Comparison of ENCODE assay signal across 27 mouse cellular contexts in genomic region chr9:104678571-104678970, GRCm38 (mm10).
DNase-seq lines count a peak whose midpoint lies in the region; ATAC-seq and TF ChIP-seq lines count a peak whose summit lies in the region.
"Had no signal": no experiment of that assay in that cellular context is flagged by ENCODE, and none has a peak within 500 bp of the region (broad histone marks: within the 10 kb centered on the region; RNA-seq: fewer than 3 reads in every experiment).

No protein-coding gene starts in this region.

- no peaks in the 10 kb centered on the region for H3K36me3 ChIP-seq in liver, adult 2 months (ENCODE audit: control insufficient read depth, insufficient read depth, low read length)
- H3K36me3 ChIP-seq in liver, embryonic 12.5 days: no peaks in the 10 kb centered on the region
- no peaks in the 10 kb centered on the region for H3K36me3 ChIP-seq in kidney, postnatal 0 days (ENCODE audit: insufficient read depth, low read length)
- H3K36me3 ChIP-seq in embryonic facial prominence, embryonic 10.5 days (replicated peaks): no peaks in the 10 kb centered on the region
- H3K36me3 ChIP-seq: embryonic facial prominence, embryonic 15.5 days; forebrain, embryonic 12.5 days; heart, embryonic 12.5 days; hindbrain, embryonic 10.5 days; hindbrain, embryonic 15.5 days; limb, embryonic 10.5 days; limb, embryonic 15.5 days; midbrain, embryonic 12.5 days; neural tube, embryonic 12.5 days had no signal

- WGBS in liver, adult 2 months: 19% methylated on average over 3 of the region's 3 CpGs
- 86% methylated on average over 3 of the region's 3 CpGs for WGBS in liver, embryonic 12.5 days (ENCODE audit: insufficient replicate concordance)
- 89% methylated on average over 3 of the region's 3 CpGs for WGBS in kidney, postnatal 0 days
- WGBS in embryonic facial prominence, embryonic 10.5 days: 92% methylated on average over 3 of the region's 3 CpGs

- no peak overlapping the region for H3K4me3 ChIP-seq in liver, adult 2 months (ENCODE audit: insufficient read depth, low read depth, low read length)
- no peak overlapping the region for H3K4me3 ChIP-seq in liver, embryonic 12.5 days
- no peak overlapping the region for H3K4me3 ChIP-seq in kidney, postnatal 0 days (replicated peaks; ENCODE audit: low read depth, low read length)
- no peak overlapping the region for H3K4me3 ChIP-seq in embryonic facial prominence, embryonic 10.5 days
- H3K4me3 ChIP-seq: embryonic facial prominence, embryonic 15.5 days; forebrain, embryonic 12.5 days; heart, adult 2 months; heart, embryonic 12.5 days; hindbrain, embryonic 10.5 days; hindbrain, embryonic 15.5 days; limb, embryonic 10.5 days; limb, embryonic 15.5 days; megakaryocyte, embryonic 14.5 days; midbrain, embryonic 12.5 days; myocyte; neural tube, embryonic 12.5 days had no signal

- H3K27me3 ChIP-seq in liver, adult 2 months (ENCODE audit: control insufficient read depth, insufficient read depth, low read length): no peaks in the 10 kb centered on the region
- no peaks in the 10 kb centered on the region for H3K27me3 ChIP-seq in liver, embryonic 12.5 days (replicated peaks)
- no peaks in the 10 kb centered on the region for H3K27me3 ChIP-seq in kidney, postnatal 0 days (ENCODE audit: insufficient read depth, low read length)
- H3K27me3 ChIP-seq in embryonic facial prominence, embryonic 10.5 days (replicated peaks; ENCODE audit: low read depth, poor library complexity, severe bottlenecking): no peaks in the 10 kb centered on the region
- H3K27me3 ChIP-seq: embryonic facial prominence, embryonic 15.5 days; forebrain, embryonic 12.5 days; heart, embryonic 12.5 days; hindbrain, embryonic 15.5 days; limb, embryonic 15.5 days; megakaryocyte, embryonic 14.5 days; midbrain, embryonic 12.5 days; neural tube, embryonic 12.5 days had no signal

- ATAC-seq in liver, embryonic 12.5 days: no peak
- ATAC-seq in kidney, postnatal 0 days (replicated peaks; ENCODE audit: low FRiP score, low read depth): 0 out of 2 replicates have a peak, but pooled peaks have one; percentile 43
- ATAC-seq: forebrain, postnatal 0 days; inflammation-experienced regulatory T-cells, adult 6 months; Patski had no signal

- no peaks in the 10 kb centered on the region for H3K4me1 ChIP-seq in liver, adult 2 months (ENCODE audit: control insufficient read depth, insufficient read depth, low read length)
- H3K4me1 ChIP-seq in liver, embryonic 12.5 days: no peaks in the 10 kb centered on the region
- no peaks in the 10 kb centered on the region for H3K4me1 ChIP-seq in kidney, postnatal 0 days (replicated peaks; ENCODE audit: insufficient read depth, low read length)
- H3K4me1 ChIP-seq in embryonic facial prominence, embryonic 10.5 days: no peaks in the 10 kb centered on the region
- H3K4me1 ChIP-seq: embryonic facial prominence, embryonic 15.5 days; forebrain, embryonic 12.5 days; heart, embryonic 12.5 days; hindbrain, embryonic 10.5 days; hindbrain, embryonic 15.5 days; limb, embryonic 10.5 days; limb, embryonic 15.5 days; megakaryocyte, embryonic 14.5 days; midbrain, embryonic 12.5 days; neural tube, embryonic 12.5 days had no signal

- H3K27ac ChIP-seq in liver, adult 2 months (replicated peaks; ENCODE audit: insufficient read depth, low read depth, low read length): no peak overlapping the region
- no peak overlapping the region for H3K27ac ChIP-seq in liver, embryonic 12.5 days
- H3K27ac ChIP-seq in kidney, postnatal 0 days: no peak overlapping the region
- no peak overlapping the region for H3K27ac ChIP-seq in embryonic facial prominence, embryonic 10.5 days (replicated peaks)
- H3K27ac ChIP-seq: embryonic facial prominence, embryonic 15.5 days; forebrain, embryonic 12.5 days; heart, adult 2 months; hindbrain, embryonic 10.5 days; hindbrain, embryonic 15.5 days; limb, embryonic 10.5 days; limb, embryonic 15.5 days; midbrain, embryonic 12.5 days; neural tube, embryonic 12.5 days had no signal

- TF ChIP-seq CTCF in liver, adult 2 months (IDR thresholded peaks at IDR 0.05; ENCODE audit: low read depth, low read length): no peak
- no peak for TF ChIP-seq CTCF in kidney, postnatal 0 days (IDR thresholded peaks at IDR 0.05; ENCODE audit: low read depth)

- H3K9me3 ChIP-seq in liver, embryonic 12.5 days (replicated peaks): no peaks in the 10 kb centered on the region
- no peaks in the 10 kb centered on the region for H3K9me3 ChIP-seq in kidney, postnatal 0 days (replicated peaks; ENCODE audit: low read length)
- no peaks in the 10 kb centered on the region for H3K9me3 ChIP-seq in embryonic facial prominence, embryonic 10.5 days
- H3K9me3 ChIP-seq: embryonic facial prominence, embryonic 15.5 days; forebrain, embryonic 12.5 days; hindbrain, embryonic 10.5 days; hindbrain, embryonic 15.5 days; limb, embryonic 10.5 days; limb, embryonic 15.5 days; midbrain, embryonic 12.5 days; neural tube, embryonic 12.5 days had no signal

- H3K9ac ChIP-seq in liver, adult 2 months (ENCODE audit: low read depth, low read length): no peak overlapping the region
- no peak overlapping the region for H3K9ac ChIP-seq in liver, embryonic 12.5 days
- H3K9ac ChIP-seq in kidney, postnatal 0 days (ENCODE audit: low read depth, low read length): no peak overlapping the region
- H3K9ac ChIP-seq: embryonic facial prominence, embryonic 15.5 days; forebrain, embryonic 12.5 days; forebrain, postnatal 0 days; heart, embryonic 12.5 days; hindbrain, embryonic 15.5 days; limb, embryonic 15.5 days; midbrain, embryonic 12.5 days; neural tube, embryonic 12.5 days had no signal

- peak; percentile 5 to 29 for DNase-seq in adrenal gland, postnatal 36 days
- DNase-seq in adrenal gland, postnatal 4 days (ENCODE audit: low spot score in 2 of 2): no peak
- DNase-seq in liver, adult 2 months (ENCODE audit: extremely low read depth, low read depth, low spot score): peak; percentile 79
- DNase-seq in kidney, postnatal 0 days (ENCODE audit: low spot score): no peak
- peak; percentile 31 to 65 for DNase-seq in kidney, postnatal 4 days
- no peak for DNase-seq in embryonic facial prominence, embryonic 10.5 days (ENCODE audit: low spot score)
- DNase-seq: cerebellum, adult 11 months; cerebellum, adult 9-11 months; forebrain, postnatal 0 days; heart, adult 2 months; layer of hippocampus, adult 9-11 months; lung, postnatal 4 days; right cerebral cortex, adult 18-20 months had no signal

- TF ChIP-seq POLR2A in liver, adult 2 months (IDR thresholded peaks at IDR 0.05; ENCODE audit: extremely low read depth, insufficient read depth, low read length): no peak

- no peaks in the 10 kb centered on the region for H3K79me2 ChIP-seq in liver, adult 2 months (ENCODE audit: control insufficient read depth, insufficient read depth, low read length)

- no peak overlapping the region for H3K4me2 ChIP-seq in liver, embryonic 12.5 days
- no peak overlapping the region for H3K4me2 ChIP-seq in kidney, postnatal 0 days (ENCODE audit: low read length)
- H3K4me2 ChIP-seq: embryonic facial prominence, embryonic 15.5 days; forebrain, embryonic 12.5 days; heart, embryonic 12.5 days; hindbrain, embryonic 15.5 days; limb, embryonic 15.5 days; midbrain, embryonic 12.5 days; neural tube, embryonic 12.5 days had no signal

Comparison
In these comparisons a context has a peak if more than half of its experiments do, and no peak if none do; other contexts are left out.
1. DNase-seq: peak in adrenal gland, postnatal 36 days (2 of 2), liver, adult 2 months (single experiment) and kidney, postnatal 4 days (2 of 2); none in adrenal gland, postnatal 4 days (0 of 2), kidney, postnatal 0 days (single experiment) and embryonic facial prominence, embryonic 10.5 days (single experiment).